17 mouse cellular contexts compared by ENCODE assay signal in genomic region chr16:49504669-49505068, GRCm38 (mm10).
DNase-seq lines count a peak whose midpoint lies in the region; ATAC-seq lines count a peak whose summit lies in the region.
"Had no signal": no experiment of that assay in that cellular context is flagged by ENCODE, and none has a peak within 500 bp of the region (broad histone marks: within the 10 kb centered on the region; RNA-seq: fewer than 3 reads in every experiment).

No protein-coding gene starts in this region.

- no peaks in the 10 kb centered on the region for H3K27me3 ChIP-seq in heart, embryonic 10.5 days (ENCODE audit: insufficient read depth, poor library complexity, severe bottlenecking)
- H3K27me3 ChIP-seq in forebrain, embryonic 10.5 days (ENCODE audit: poor library complexity, severe bottlenecking), result no peaks in the 10 kb centered on the region
- H3K27me3 ChIP-seq: heart, embryonic 15.5 days; intestine, embryonic 15.5 days; lung, embryonic 15.5 days had no signal

- H3K36me3 ChIP-seq in heart, embryonic 10.5 days, result no peaks in the 10 kb centered on the region
- H3K36me3 ChIP-seq in forebrain, embryonic 10.5 days (replicated peaks), result no peaks in the 10 kb centered on the region
- H3K36me3 ChIP-seq: heart, embryonic 15.5 days; hindbrain, embryonic 10.5 days; intestine, embryonic 15.5 days; lung, embryonic 15.5 days had no signal

- H3K4me1 ChIP-seq in heart, embryonic 10.5 days, result no peaks in the 10 kb centered on the region
- no peaks in the 10 kb centered on the region for H3K4me1 ChIP-seq in forebrain, embryonic 10.5 days
- H3K4me1 ChIP-seq: heart, embryonic 15.5 days; hindbrain, embryonic 10.5 days; intestine, embryonic 15.5 days; lung, embryonic 15.5 days had no signal

- no peak overlapping the region for H3K4me3 ChIP-seq in heart, embryonic 10.5 days
- no peak overlapping the region for H3K4me3 ChIP-seq in forebrain, embryonic 10.5 days
- H3K4me3 ChIP-seq: erythroblast, embryonic 14.5 days; heart, embryonic 15.5 days; hindbrain, embryonic 10.5 days; intestine, embryonic 15.5 days; lung, embryonic 15.5 days had no signal

- DNase-seq in heart, adult 11 months, result peak; percentile 77
- no peak for DNase-seq in heart, embryonic 10.5 days (ENCODE audit: low spot score)
- peak; percentile 23 to 35 for DNase-seq in right cerebral cortex, postnatal 10 days (ENCODE audit: low spot score in 2 of 2)
- no peak for DNase-seq in right cerebral cortex, adult 2 months (ENCODE audit: low spot score in 2 of 2)
- DNase-seq in thymus, postnatal 10 days (ENCODE audit: low spot score in 2 of 2), result no peak
- DNase-seq in forebrain, embryonic 10.5 days (ENCODE audit: extremely low spot score, low spot score), result no peak
- DNase-seq: cerebellum, adult 8-10 months; gastrocnemius, postnatal 10 days; left cerebral cortex, postnatal 4 days had no signal

- peak; percentile 55 for ATAC-seq in granulocyte monocyte progenitor cell, adult 5-6 weeks (replicated peaks; ENCODE audit: poor library complexity, severe bottlenecking)
- ATAC-seq: forebrain, embryonic 16.5 days; intestine, embryonic 15.5 days; Patski had no signal

- no peaks in the 10 kb centered on the region for H3K9me3 ChIP-seq in heart, embryonic 10.5 days
- H3K9me3 ChIP-seq in forebrain, embryonic 10.5 days, result no peaks in the 10 kb centered on the region
- H3K9me3 ChIP-seq: heart, embryonic 15.5 days; hindbrain, embryonic 10.5 days; intestine, embryonic 15.5 days; lung, embryonic 15.5 days had no signal

- WGBS in heart, embryonic 10.5 days, result 82% methylated on average over 6 of the region's 6 CpGs
- 89% methylated on average over 6 of the region's 6 CpGs for WGBS in forebrain, embryonic 10.5 days

- H3K27ac ChIP-seq in heart, embryonic 10.5 days, result no peak overlapping the region
- H3K27ac ChIP-seq in forebrain, embryonic 10.5 days, result no peak overlapping the region
- H3K27ac ChIP-seq: heart, embryonic 15.5 days; hindbrain, embryonic 10.5 days; intestine, embryonic 15.5 days; lung, embryonic 15.5 days had no signal

Comparison
In these comparisons a context has a peak if more than half of its experiments do, and no peak if none do; other contexts are left out.
1. DNase-seq: peak in heart, adult 11 months (single experiment) and right cerebral cortex, postnatal 10 days (2 of 2); none in heart, embryonic 10.5 days (single experiment), right cerebral cortex, adult 2 months (0 of 2), thymus, postnatal 10 days (0 of 2) and forebrain, embryonic 10.5 days (single experiment).